Mouse (Mus musculus) MEL (cell line): ENCODE results near the gene Vash1. TPM values are rescaled to one million over a fixed set of nuclear protein-coding genes. Genes with fewer than 3 reads are reported as not detected.

Experiments used
- DNase-seq: peaks from one replicate; pipeline ENCODE4 v3.0.0; 2011; ENCODE audit warnings: low read depth, low spot score
- H3K27ac ChIP-seq: 2 replicates; pipeline ENCODE4 v1.5.1; 2012; ENCODE audit warnings: low read depth, mild to moderate bottlenecking, control low read depth, low read length, moderate library complexity; ENCODE audit not compliant: control insufficient read depth
- H3K27me3 ChIP-seq, 2 experiments: fragments of 150-350 bp in 1 of 2; sonication (generic) in 1 of 2; 2 replicates each; pipeline ENCODE4 v1.6.1; 2012; ENCODE audit warnings: low read length in 2 of 2, mild to moderate bottlenecking in 2 of 2, improper control_type of control experiment in 1 of 2, moderate library complexity in 1 of 2; ENCODE audit not compliant: insufficient read depth in 2 of 2, control insufficient read depth in 1 of 2
- H3K36me3 ChIP-seq, 2 experiments: 2 replicates each; pipeline ENCODE4 v1.6.1; 2012 to 2014; ENCODE audit warnings: low read length in 2 of 2, improper control_type of control experiment in 1 of 2, inconsistent platforms in 1 of 2, mild to moderate bottlenecking in 1 of 2; ENCODE audit not compliant: insufficient read depth in 2 of 2, control insufficient read depth in 1 of 2
- H3K4me1 ChIP-seq, 2 experiments: fragments of 150-350 bp in 1 of 2; sonication (generic) in 1 of 2; 2 replicates each; pipeline ENCODE4 v1.6.1; 2012; ENCODE audit warnings: low read length in 2 of 2, improper control_type of control experiment in 1 of 2, mild to moderate bottlenecking in 1 of 2; ENCODE audit not compliant: insufficient read depth in 2 of 2, control insufficient read depth in 1 of 2
- H3K4me3 ChIP-seq, 2 experiments: fragments of 150-350 bp in 1 of 2; sonication (generic) in 1 of 2; 2 replicates each; pipeline ENCODE4 v1.5.1; 2012; ENCODE audit warnings: low read depth in 2 of 2, low read length in 2 of 2, mild to moderate bottlenecking in 2 of 2, moderate library complexity in 2 of 2, control low read depth in 1 of 2, improper control_type of control experiment in 1 of 2; ENCODE audit not compliant: control insufficient read depth in 1 of 2, insufficient read depth in 1 of 2
- H3K79me2 ChIP-seq: 2 replicates; pipeline ENCODE4 v1.6.1; 2012; ENCODE audit warnings: mild to moderate bottlenecking, low read length, moderate library complexity; ENCODE audit not compliant: control insufficient read depth, poor library complexity, insufficient read depth
- H3K9ac ChIP-seq: 2 replicates; pipeline ENCODE4 v1.6.1; 2012; ENCODE audit warnings: low read depth, mild to moderate bottlenecking, control low read depth, low read length, moderate library complexity; ENCODE audit not compliant: control insufficient read depth, poor library complexity, severe bottlenecking
- H3K9me3 ChIP-seq: fragments of 150-350 bp; sonication (generic); replicated peaks from 2 replicates; pipeline ENCODE4 v1.6.1; 2012; ENCODE audit warnings: mild to moderate bottlenecking, low read length, improper control_type of control experiment, moderate library complexity; ENCODE audit not compliant: insufficient read depth
- BHLHE40 ChIP-seq: IDR thresholded peaks from 2 replicates; pipeline ENCODE4 v1.6.1; 2012; ENCODE audit warnings: low read depth, mild to moderate bottlenecking, inconsistent platforms, low read length, improper control_type of control experiment, borderline replicate concordance
- CHD1 ChIP-seq: IDR thresholded peaks from 2 replicates; pipeline ENCODE4 v1.6.1; 2012; ENCODE audit warnings: low read depth, mild to moderate bottlenecking, inconsistent platforms, low read length, improper control_type of control experiment
- ELF1 ChIP-seq: IDR thresholded peaks from 2 replicates; pipeline ENCODE4 v1.6.1; 2014; ENCODE audit warnings: low read depth, mild to moderate bottlenecking, inconsistent platforms, low read length, improper control_type of control experiment, moderate library complexity
- EP300 ChIP-seq, 2 experiments: IDR thresholded peaks; 2 replicates each; pipeline ENCODE4 v1.6.1; 2011; ENCODE audit warnings: improper control_type of control experiment in 2 of 2, low read length in 2 of 2, low read depth in 1 of 2, mild to moderate bottlenecking in 1 of 2
- GATA1 ChIP-seq: IDR thresholded peaks from 2 replicates; pipeline ENCODE4 v1.6.1; 2011; ENCODE audit warnings: low read depth, low read length, improper control_type of control experiment
- HCFC1 ChIP-seq: IDR thresholded peaks from 2 replicates; pipeline ENCODE4 v1.6.1; 2012; ENCODE audit warnings: low read depth, mild to moderate bottlenecking, inconsistent platforms, low read length, improper control_type of control experiment, moderate library complexity
- JUND ChIP-seq: IDR thresholded peaks from 2 replicates; pipeline ENCODE4 v1.6.1; 2011; ENCODE audit warnings: low read depth, mild to moderate bottlenecking, improper control_type of control experiment, low read length
- KAT2A ChIP-seq: conservative IDR thresholded peaks from 2 replicates; pipeline ENCODE4 v1.6.1; 2012; ENCODE audit warnings: low read depth, low read length, improper control_type of control experiment, inconsistent platforms
- MAX ChIP-seq: IDR thresholded peaks from 2 replicates; pipeline ENCODE4 v1.6.1; 2011; ENCODE audit warnings: low read length, improper control_type of control experiment
- MAZ ChIP-seq: IDR thresholded peaks from 2 replicates; pipeline ENCODE4 v1.6.1; 2012; ENCODE audit warnings: low read depth, mild to moderate bottlenecking, inconsistent platforms, low read length, improper control_type of control experiment
- MXI1 ChIP-seq: IDR thresholded peaks from 2 replicates; pipeline ENCODE4 v1.6.1; 2011; ENCODE audit warnings: mild to moderate bottlenecking, low read depth, low read length, improper control_type of control experiment
- MYC ChIP-seq: IDR thresholded peaks from 2 replicates; pipeline ENCODE4 v1.6.1; 2011; ENCODE audit warnings: low read depth, mild to moderate bottlenecking, low read length, improper control_type of control experiment, moderate library complexity
- NRF1 ChIP-seq: IDR thresholded peaks from 2 replicates; pipeline ENCODE4 v1.6.1; 2014; ENCODE audit warnings: low read depth, mild to moderate bottlenecking, inconsistent platforms, low read length, improper control_type of control experiment, moderate library complexity; ENCODE audit not compliant: poor library complexity, insufficient read depth, severe bottlenecking
- POLR2AphosphoS5 ChIP-seq: IDR thresholded peaks from 2 replicates; pipeline ENCODE4 v1.6.1; 2012; ENCODE audit warnings: low read depth, borderline replicate concordance, mild to moderate bottlenecking, inconsistent platforms, low read length, moderate library complexity, mixed read lengths
- SMC3 ChIP-seq: IDR thresholded peaks from 2 replicates; pipeline ENCODE4 v1.6.1; 2011; ENCODE audit warnings: low read depth, low read length, improper control_type of control experiment
- TBP ChIP-seq: IDR thresholded peaks from 2 replicates; pipeline ENCODE4 v1.8.0; 2011; ENCODE audit warnings: low read depth, low read length, improper control_type of control experiment
- USF1 ChIP-seq: IDR thresholded peaks from 2 replicates; pipeline ENCODE4 v1.6.1; 2014; ENCODE audit warnings: low read depth, mild to moderate bottlenecking, inconsistent platforms, low read length, improper control_type of control experiment, moderate library complexity
- polyA plus RNA-seq, 2 experiments: library from polyadenylated mRNA; stranded (reverse) in 1 of 2; unstranded in 1 of 2; fragments of >175 nt in 1 of 2; fragments of >200 nt in 1 of 2; gene quantifications; 2 replicates each; pipeline versions ENCODE4 v1.2.1 to v1.2.4; 2012; ENCODE audit warnings: low replicate concordance in 2 of 2, low read depth in 1 of 2; ENCODE audit not compliant: insufficient read length in 2 of 2, insufficient read depth in 1 of 2, missing spikeins in 1 of 2
- total RNA-seq: library from RNA; depleted of rRNA; stranded (reverse); fragments of 300-350 nt; gene quantifications from 2 replicates; pipeline ENCODE4 v1.2.3, GENCODE M21; 2012

Gene Vash1
- total and polyA plus RNA-seq, 3 experiments: 0.24 to 0.39 TPM; not detected in 1

DNA sequence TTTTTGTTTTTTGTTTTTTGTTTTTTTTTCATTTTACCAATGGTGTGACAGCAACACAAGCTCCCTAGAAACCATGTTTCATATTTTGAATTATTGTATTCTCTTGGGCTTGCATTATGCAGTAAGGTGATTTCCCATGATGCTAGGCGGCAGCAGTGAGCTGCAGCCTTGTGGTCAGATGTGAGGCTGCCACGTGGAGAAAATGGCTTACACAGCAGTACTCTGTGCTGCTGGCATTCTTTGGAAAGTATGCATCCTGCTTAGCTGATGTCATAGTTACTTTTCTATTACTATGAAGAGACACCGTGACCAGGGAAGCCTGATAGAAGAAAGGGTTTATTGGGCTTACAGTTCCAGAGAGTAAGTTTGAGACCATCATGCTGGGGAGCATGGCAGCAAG lies 30.0 kb upstream of the Vash1 start:
- no peaks in the 10 kb centered on the region for H3K79me2 ChIP-seq
- H3K27me3 ChIP-seq: no peaks in the 10 kb centered on the region
- no peak for DNase-seq
- TF ChIP-seq ELF1 (no peak), NRF1 (no peak), HCFC1 (no peak), MAZ (no peak), TBP (no peak), SMC3 (no peak), MYC (no peak), KAT2A (no peak), EP300 (IDR thresholded peaks at IDR 0.05; ENCODE audit: low read depth in 1 of 2, low read length in 2 of 2) (no peak), POLR2AphosphoS5 (no peak), CHD1 (no peak), MXI1 (no peak)
- no peaks in the 10 kb centered on the region for H3K9me3 ChIP-seq
- no peak overlapping the region for H3K4me3 ChIP-seq
- no peaks in the 10 kb centered on the region for H3K36me3 ChIP-seq
- no peak overlapping the region for H3K27ac ChIP-seq
- no peak overlapping the region for H3K9ac ChIP-seq
- H3K4me1 ChIP-seq: no peaks in the 10 kb centered on the region

- no peaks in the 10 kb centered on the region for H3K36me3 ChIP-seq
- no peaks in the 10 kb centered on the region for H3K4me1 ChIP-seq
- TF ChIP-seq JUND: no peak
- no peak for TF ChIP-seq GATA1
- TF ChIP-seq BHLHE40: no peak
- TF ChIP-seq MAZ: no peak
- no peak for TF ChIP-seq CHD1
- TF ChIP-seq ELF1: no peak
- no peak for TF ChIP-seq MAX
- TF ChIP-seq USF1: no peak
- TF ChIP-seq, all 39 proteins: peak for 0
- no peak for DNase-seq
- H3K27ac ChIP-seq: no peak overlapping the region
- H3K27me3 ChIP-seq: no peaks in the 10 kb centered on the region
- no peak overlapping the region for H3K9ac ChIP-seq
- H3K4me3 ChIP-seq: no peak overlapping the region
- no peaks in the 10 kb centered on the region for H3K9me3 ChIP-seq
- no peaks in the 10 kb centered on the region for H3K79me2 ChIP-seq
These were observed 27.1 kb upstream of the Vash1 start for GRCm38 (mm10) chr12:86651301-86651860.
